Mouse (Mus musculus) forebrain, embryonic 12.5 days (tissue): ENCODE results near the gene Meis3. TPM values are rescaled to one million over a fixed set of nuclear protein-coding genes. Genes with fewer than 3 reads are reported as not detected.

Experiments used
- polyA plus RNA-seq: library from polyadenylated mRNA; unstranded; fragments of >200 nt; fragmentation: Nextera tagmentation; extraction: Ambion mirVana; gene quantifications from 2 replicates; pipeline ENCODE4 v1.2.1, GENCODE M21; 2016

The Meis3 gene
- polyA plus RNA-seq, 1 experiment from 2014 or later: 94.9 TPM

Other genes with a start within 250 kb of the Meis3 start
- 165 and 169 TPM in 2 replicates for gene Nop53, start 229.0 kb upstream of the Meis3 start, polyA plus RNA-seq
- gene Ehd2, start 207.5 kb upstream of the Meis3 start, polyA plus RNA-seq: 6.6 and 7.6 TPM in 2 replicates
- 9.1 and 9.5 TPM in 2 replicates for gene Bicra, start 127.2 kb upstream of the Meis3 start, polyA plus RNA-seq
- gene Zfp541, start 113.3 kb upstream of the Meis3 start, polyA plus RNA-seq: not detected in 2 replicates
- 150 and 156 TPM in 2 replicates for gene Napa, start 76.6 kb upstream of the Meis3 start, polyA plus RNA-seq
- gene Kptn, start 55.2 kb upstream of the Meis3 start, polyA plus RNA-seq: 24.6 and 29.4 TPM in 2 replicates
- gene Slc8a2, start 45.3 kb upstream of the Meis3 start, polyA plus RNA-seq: 0.49 and 0.66 TPM in 2 replicates
- gene Dhx34, start 46.9 kb downstream of the Meis3 start, polyA plus RNA-seq: 17.1 and 20.5 TPM in 2 replicates
- not detected in 2 replicates for gene C5ar2, start 69.1 kb downstream of the Meis3 start, polyA plus RNA-seq
- gene C5ar1, start 84.5 kb downstream of the Meis3 start, polyA plus RNA-seq: 0.70 and 0.73 TPM in 2 replicates
- 13.4 and 14.5 TPM in 2 replicates for gene Inafm1, start 98.5 kb downstream of the Meis3 start, polyA plus RNA-seq
- 42.3 and 44.6 TPM in 2 replicates for gene Ccdc9, start 111.7 kb downstream of the Meis3 start, polyA plus RNA-seq
- gene Bbc3, start 133.3 kb downstream of the Meis3 start, polyA plus RNA-seq: 12.8 and 14.6 TPM in 2 replicates
- gene Sae1, start 212.7 kb downstream of the Meis3 start, polyA plus RNA-seq: 403 and 415 TPM in 2 replicates
- 25.5 and 27.0 TPM in 2 replicates for gene Zc3h4, start 225.8 kb downstream of the Meis3 start, polyA plus RNA-seq